Mouse (Mus musculus) adrenal gland, postnatal 36 days (tissue): ENCODE results near the gene Chchd4. TPM values are rescaled to one million over a fixed set of nuclear protein-coding genes. Genes with fewer than 3 reads are reported as not detected.
A peak's percentile ranks its signal among the peaks of the same experiment; 100 is the strongest.

Experiments
- DNase-seq, 2 experiments: peaks; one replicate each; pipeline ENCODE4 v3.0.0; 2021; ENCODE audit warnings: mixed read lengths in 1 of 2
- long read RNA-seq, 2 experiments: library from polyadenylated mRNA; stranded (forward); transcript quantifications; one replicate each; pipeline ENCODE4 v2.0.0; 2021; ENCODE audit warnings: borderline sequencing depth in 2 of 2
- total RNA-seq, 2 experiments: library from RNA; stranded (reverse); gene quantifications; 2 replicates each; pipeline ENCODE4 v1.2.3; 2021

Chchd4 gene
- total RNA-seq = 10 to 100 TPM; 18.5 to 21.0 TPM
- long read RNA-seq, experiment 1, transcript Chchd4-201 (3 exons, 3,472 nt) = major isoform, 73 of 102 reads
- long read RNA-seq, experiment 1, partial matches to known transcripts = 0 of 102 reads
- long read RNA-seq, experiment 1, other reads (novel, unspliced or antisense) = 28 of 102 reads
- long read RNA-seq, experiment 2, transcript Chchd4-201 (3 exons, 3,472 nt) = major isoform, 27 of 43 reads
- long read RNA-seq, experiment 2, partial matches to known transcripts = 0 of 43 reads
- long read RNA-seq, experiment 2, other reads (novel, unspliced or antisense) = 15 of 43 reads

- peak; percentile 99 for DNase-seq
Observed at GRCm38 (mm10) chr6:91472868-91473804, at the start of gene Chchd4, which contains the start of gene Tmem43. Chchd4 (minus strand) TSS chr6:91473546. Tmem43 (plus strand) TSS chr6:91473703.

- no peak for DNase-seq
Observed at GRCm38 (mm10) chr6:91522816-91523215, 49.5 kb upstream of the Chchd4 start.

GRCm38 (mm10) chr6:91518454-91519020 lies 45.2 kb upstream of the Chchd4 start:
- no peak for DNase-seq

- DNase-seq = peak; percentile 96 to 97
Observed at GRCm38 (mm10) chr6:91515545-91516449, 42.5 kb upstream of the Chchd4 start, which contains the start of the genes Xpc and Lsm3. Xpc (minus strand) TSS chr6:91515888. Lsm3 (plus strand) TSS chr6:91515928.

GRCm38 (mm10) chr6:91514737-91515362 lies 41.5 kb upstream of the Chchd4 start:
- DNase-seq = no peak

GRCm38 (mm10) chr6:91514135-91514534 lies 40.8 kb upstream of the Chchd4 start:
- no peak for DNase-seq

- DNase-seq = no peak
Observed at GRCm38 (mm10) chr6:91510211-91510610, 36.9 kb upstream of the Chchd4 start.

- peak; percentile 86 to 89 for DNase-seq
Observed at GRCm38 (mm10) chr6:91509326-91509725, 36.0 kb upstream of the Chchd4 start.

GRCm38 (mm10) chr6:91508041-91508440 lies 34.7 kb upstream of the Chchd4 start:
- no peak for DNase-seq

- DNase-seq = no peak
Observed at GRCm38 (mm10) chr6:91506036-91506435, 32.7 kb upstream of the Chchd4 start.

- no peak for DNase-seq
Observed at GRCm38 (mm10) chr6:91503302-91503701, 30.0 kb upstream of the Chchd4 start.

- no peak for DNase-seq
Observed at GRCm38 (mm10) chr6:91494526-91494925, 21.2 kb upstream of the Chchd4 start.

GRCm38 (mm10) chr6:91493053-91493452 lies 19.7 kb upstream of the Chchd4 start:
- no peak for DNase-seq

- DNase-seq = peak in 1 of 2 experiments; percentile 32
Observed at GRCm38 (mm10) chr6:91491004-91491403, 17.7 kb upstream of the Chchd4 start.

- no peak for DNase-seq
Observed at GRCm38 (mm10) chr6:91489872-91490271, 16.5 kb upstream of the Chchd4 start.

GRCm38 (mm10) chr6:91488496-91489212 lies 15.3 kb upstream of the Chchd4 start:
- peak; percentile 55 to 58 for DNase-seq

- DNase-seq = no peak
Observed at GRCm38 (mm10) chr6:91486736-91487453, 13.5 kb upstream of the Chchd4 start.

- no peak for DNase-seq
Observed at GRCm38 (mm10) chr6:91483371-91483770, 10.0 kb upstream of the Chchd4 start.

GRCm38 (mm10) chr6:91476541-91476940 lies 3.2 kb upstream of the Chchd4 start:
- no peak for DNase-seq
